Mouse (Mus musculus): ENCODE data around the gene Slco1b2. TPM values are rescaled to one million over a fixed set of nuclear protein-coding genes. Genes with fewer than 3 reads are reported as not detected.

Gene Slco1b2
- polyA plus RNA-seq, 1 experiment, result not detected

- Histone ChIP-seq H3K9ac (ENCODE audit: low read depth, poor library complexity, severe bottlenecking) (no peak overlapping the region), H3K4me1 (ENCODE audit: control insufficient read depth, insufficient read depth, low read length) (no peaks in the 10 kb centered on the region)
- no peak for TF ChIP-seq POLR2A (IDR thresholded peaks at IDR 0.05; ENCODE audit: insufficient read depth, low read length)
- no peak for TF ChIP-seq CTCF (IDR thresholded peaks at IDR 0.05; ENCODE audit: low read depth, low read length)
- no peak for TF ChIP-seq EP300 (IDR thresholded peaks at IDR 0.05; ENCODE audit: insufficient read depth, low read depth, low read length)
Measured at GRCm38 (mm10) chr6:141640639-141641038, 11.3 kb downstream of the Slco1b2 start.

DNA sequence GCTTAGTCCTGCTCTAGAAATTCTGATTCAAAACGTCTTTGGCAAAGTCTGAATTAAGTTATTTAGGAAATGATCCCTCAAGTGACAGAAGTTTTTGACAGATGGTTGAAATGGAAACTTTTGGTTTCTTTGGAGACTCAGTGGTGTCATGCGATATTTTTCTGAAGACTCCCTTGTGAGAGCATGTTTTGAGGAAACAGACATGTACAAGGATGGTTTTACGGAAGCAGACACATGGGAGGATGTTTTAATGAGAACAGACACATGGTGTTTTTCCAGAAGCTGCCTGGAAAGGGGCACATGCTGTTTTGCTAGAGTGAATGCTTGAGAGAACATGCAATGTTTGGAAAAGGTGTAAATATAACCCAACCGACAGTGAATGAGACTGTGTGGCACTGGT, 57.7 kb downstream of the Slco1b2 start:
- H3K36me3 ChIP-seq (ENCODE audit: control insufficient read depth, insufficient read depth, low read length, poor library complexity, severe bottlenecking), result no peaks in the 10 kb centered on the region
- H3K4me1 ChIP-seq (ENCODE audit: control insufficient read depth, insufficient read depth, low read length), result no peaks in the 10 kb centered on the region
- no peaks in the 10 kb centered on the region; the same call in 1 of the 2 replicates for H3K27me3 ChIP-seq (ENCODE audit: control insufficient read depth, insufficient read depth, low read length, poor library complexity, severe bottlenecking)
- no peak overlapping the region for H3K27ac ChIP-seq (ENCODE audit: insufficient read depth, low read length)
- no peaks in the 10 kb centered on the region for H3K9me3 ChIP-seq (replicated peaks; ENCODE audit: control insufficient read depth, insufficient read depth, low read length, poor library complexity, severe bottlenecking)
- no peak overlapping the region for H3K4me3 ChIP-seq (ENCODE audit: low read depth, low read length)
- no peak overlapping the region for H3K9ac ChIP-seq (ENCODE audit: low read depth, poor library complexity, severe bottlenecking)
- TF ChIP-seq EP300 (IDR thresholded peaks at IDR 0.05; ENCODE audit: insufficient read depth, low read depth, low read length) (no peak), POLR2A (IDR thresholded peaks at IDR 0.05; ENCODE audit: insufficient read depth, low read length) (no peak), CTCF (IDR thresholded peaks at IDR 0.05; ENCODE audit: low read depth, low read length) (no peak)

More at GRCm38 (mm10) chr6:141640639-141641038, 11.3 kb downstream of the Slco1b2 start:
- Histone ChIP-seq H3K4me3 (ENCODE audit: low read depth, low read length) (no peak overlapping the region), H3K36me3 (ENCODE audit: control insufficient read depth, insufficient read depth, low read length, poor library complexity, severe bottlenecking) (no peaks in the 10 kb centered on the region), H3K27ac (ENCODE audit: insufficient read depth, low read length) (no peak overlapping the region), H3K27me3 (ENCODE audit: control insufficient read depth, insufficient read depth, low read length, poor library complexity, severe bottlenecking) (no peaks in the 10 kb centered on the region), H3K9me3 (replicated peaks; ENCODE audit: control insufficient read depth, insufficient read depth, low read length, poor library complexity, severe bottlenecking) (no peaks in the 10 kb centered on the region)

- no peak overlapping the region for H3K4me3 ChIP-seq (ENCODE audit: low read depth, low read length)
- H3K27me3 ChIP-seq (ENCODE audit: control insufficient read depth, insufficient read depth, low read length, poor library complexity, severe bottlenecking), result no peaks in the 10 kb centered on the region
- H3K36me3 ChIP-seq (ENCODE audit: control insufficient read depth, insufficient read depth, low read length, poor library complexity, severe bottlenecking), result no peaks in the 10 kb centered on the region
- TF ChIP-seq CTCF (IDR thresholded peaks at IDR 0.05; ENCODE audit: low read depth, low read length) (no peak), POLR2A (IDR thresholded peaks at IDR 0.05; ENCODE audit: insufficient read depth, low read length) (no peak), EP300 (IDR thresholded peaks at IDR 0.05; ENCODE audit: insufficient read depth, low read depth, low read length) (no peak)
- H3K9me3 ChIP-seq (replicated peaks; ENCODE audit: control insufficient read depth, insufficient read depth, low read length, poor library complexity, severe bottlenecking), result no peaks in the 10 kb centered on the region
- H3K9ac ChIP-seq (ENCODE audit: low read depth, poor library complexity, severe bottlenecking), result no peak overlapping the region
- H3K27ac ChIP-seq (ENCODE audit: insufficient read depth, low read length), result no peak overlapping the region
- no peaks in the 10 kb centered on the region for H3K4me1 ChIP-seq (ENCODE audit: control insufficient read depth, insufficient read depth, low read length)
Measured at GRCm38 (mm10) chr6:141691246-141691645, 61.9 kb downstream of the Slco1b2 start.

Other genes starting within 250 kb of the Slco1b2 start
- not detected in 2 replicates for gene Slco1c1, start 105.2 kb upstream of the Slco1b2 start, polyA plus RNA-seq (2011; ENCODE audit: insufficient read depth, insufficient read length, low read depth, missing spikeins)
- 0.27 TPM in 1 of 2 replicates, not detected in the other for gene Gm5724, start 144.3 kb downstream of the Slco1b2 start, polyA plus RNA-seq (2011; ENCODE audit: insufficient read depth, insufficient read length, low read depth, missing spikeins)
- not detected in 2 replicates for gene Slco1a4, start 226.7 kb downstream of the Slco1b2 start, polyA plus RNA-seq (2011; ENCODE audit: insufficient read depth, insufficient read length, low read depth, missing spikeins)

Data from ES-Bruce4 (cell line).